Mouse (Mus musculus) adrenal gland, adult 10 weeks (tissue): ENCODE measurements around the gene Catsper1. TPM values are rescaled to one million over a fixed set of nuclear protein-coding genes. Genes with fewer than 3 reads are reported as not detected.

ENCODE experiments used
- polyA plus RNA-seq: library from polyadenylated mRNA; stranded (reverse); fragments of 350-450 nt; fragmentation: Illumina TruSeq; extraction: RNeasy Lipid Tissue Mini Kit (QIAGEN cat#74804); gene quantifications from one replicate; pipeline ENCODE4 v1.2.3, GENCODE M21; 2014; ENCODE audit warnings: low read depth, low replicate concordance

The Catsper1 gene
- not detected for polyA plus RNA-seq

GRCm38 (mm10) chr19:5335441-5335840 is at the start of gene Catsper1:
Gene Catsper1, plus strand, starts transcription at chr19:5335741.

DNA sequence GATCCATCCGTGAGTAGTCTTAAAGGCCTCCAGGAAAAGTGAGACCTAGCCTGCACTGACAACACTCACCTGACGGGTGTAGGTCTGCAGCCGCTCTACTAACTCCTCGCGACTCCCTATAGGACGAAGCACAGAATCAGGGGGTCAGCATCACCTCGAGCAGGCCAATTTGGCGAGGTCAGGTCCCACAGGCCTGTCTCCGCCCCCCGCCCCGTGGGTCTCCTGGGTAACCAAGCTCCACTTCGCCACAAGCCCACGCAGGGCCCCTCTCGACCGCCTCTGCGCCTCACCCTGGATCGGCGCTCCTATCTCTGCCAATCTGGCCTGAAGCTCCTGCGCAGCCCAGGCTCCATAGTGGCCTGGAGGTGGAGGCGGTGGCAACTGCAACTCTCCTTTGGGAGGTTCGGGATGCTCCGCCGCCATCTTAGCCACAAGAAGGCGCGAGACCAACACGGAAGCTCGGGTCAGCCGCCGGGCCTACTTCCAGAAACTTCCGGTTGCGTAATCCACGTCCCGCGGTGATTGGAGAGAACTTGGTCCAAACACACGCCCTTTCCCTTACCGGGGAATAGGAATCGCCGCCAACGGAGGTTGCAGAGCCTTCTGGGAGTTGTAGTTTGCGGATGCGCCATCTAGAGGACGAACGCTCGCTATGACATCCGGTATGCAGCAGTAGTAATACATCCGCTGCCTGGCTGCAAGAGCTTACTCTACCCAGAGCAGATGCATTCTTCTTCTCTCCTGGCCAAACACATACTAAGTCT is 40.4 kb upstream of the Catsper1 start, which contains the start of gene Sf3b2:
Sf3b2 (minus strand) TSS at position 484 of the 764 bp plus-strand sequence.

GRCm38 (mm10) chr19:5297903-5298800 is 37.4 kb upstream of the Catsper1 start, which contains the start of gene Gal3st3:
Gene Gal3st3, plus strand, starts transcription at chr19:5298331.

DNA sequence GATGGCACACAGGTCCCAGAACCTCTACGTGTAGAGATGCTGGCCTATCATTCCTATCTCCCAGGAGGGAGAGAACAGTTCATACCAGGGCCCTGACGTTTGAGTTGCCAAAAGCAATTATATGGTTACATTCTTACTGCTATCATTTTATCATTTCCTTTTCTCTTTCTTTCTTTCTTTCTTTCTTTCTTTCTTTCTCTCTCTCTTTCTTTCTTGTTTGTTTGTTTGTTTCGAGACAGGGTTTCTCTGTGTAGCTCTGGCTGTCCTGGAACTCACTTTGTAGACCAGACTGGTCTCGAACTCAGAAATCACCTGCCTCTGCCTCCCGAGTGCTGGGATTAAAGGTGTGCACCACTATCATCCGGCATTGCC is 13.9 kb downstream of the Catsper1 start, which contains the start of gene Cst6:
Cst6 (minus strand) TSS at position 73 of the 372 bp plus-strand sequence.

DNA sequence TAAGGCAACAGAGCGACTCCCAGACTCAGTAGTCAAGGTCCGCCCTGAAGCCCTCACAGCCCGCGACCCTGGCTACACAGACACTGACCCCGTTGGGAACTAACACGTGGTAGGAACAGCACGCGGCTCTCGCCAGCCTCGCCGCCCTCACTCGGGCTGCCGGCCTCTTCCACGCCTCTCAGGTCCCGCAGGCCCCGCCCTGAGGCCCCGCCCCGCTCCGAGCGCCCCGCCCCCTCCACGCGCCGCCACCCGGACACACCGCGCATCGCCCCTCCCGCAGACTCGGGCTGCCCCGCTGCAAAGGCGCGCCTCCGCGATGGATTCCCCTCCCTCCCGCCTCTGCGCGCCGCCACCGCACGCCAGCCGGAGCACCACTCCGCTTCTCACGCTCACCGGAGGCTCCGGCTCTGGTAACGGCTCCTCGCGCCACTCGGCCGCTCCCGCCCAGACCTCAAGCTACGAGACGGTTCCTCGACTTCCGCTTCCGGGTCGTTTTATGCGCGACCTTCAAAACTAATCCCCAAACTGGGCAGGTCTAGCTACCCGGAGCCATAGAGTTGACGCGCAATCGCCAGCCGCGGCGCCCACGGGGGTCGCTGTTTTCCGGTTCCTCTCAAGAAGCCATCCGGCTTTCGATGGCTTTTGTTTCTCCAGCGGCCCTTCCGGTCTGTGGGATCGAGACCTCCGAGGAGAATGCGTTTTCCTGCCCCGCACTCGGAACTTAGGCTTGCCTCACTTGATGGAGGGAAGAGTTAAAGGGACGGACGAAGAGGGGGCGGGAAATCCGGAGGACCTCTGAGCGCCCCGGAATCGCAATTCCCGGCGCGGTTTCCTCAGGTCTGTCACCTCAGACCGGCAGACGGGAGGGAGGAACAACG is 30.9 kb downstream of the Catsper1 start, which contains the start of gene Eif1ad:
Eif1ad (plus strand) TSS at position 567 of the 878 bp plus-strand sequence.

GRCm38 (mm10) chr19:5367053-5367359 is 31.5 kb downstream of the Catsper1 start, which contains the start of gene Banf1:
Gene Banf1, minus strand, starts transcription at chr19:5367168.

DNA sequence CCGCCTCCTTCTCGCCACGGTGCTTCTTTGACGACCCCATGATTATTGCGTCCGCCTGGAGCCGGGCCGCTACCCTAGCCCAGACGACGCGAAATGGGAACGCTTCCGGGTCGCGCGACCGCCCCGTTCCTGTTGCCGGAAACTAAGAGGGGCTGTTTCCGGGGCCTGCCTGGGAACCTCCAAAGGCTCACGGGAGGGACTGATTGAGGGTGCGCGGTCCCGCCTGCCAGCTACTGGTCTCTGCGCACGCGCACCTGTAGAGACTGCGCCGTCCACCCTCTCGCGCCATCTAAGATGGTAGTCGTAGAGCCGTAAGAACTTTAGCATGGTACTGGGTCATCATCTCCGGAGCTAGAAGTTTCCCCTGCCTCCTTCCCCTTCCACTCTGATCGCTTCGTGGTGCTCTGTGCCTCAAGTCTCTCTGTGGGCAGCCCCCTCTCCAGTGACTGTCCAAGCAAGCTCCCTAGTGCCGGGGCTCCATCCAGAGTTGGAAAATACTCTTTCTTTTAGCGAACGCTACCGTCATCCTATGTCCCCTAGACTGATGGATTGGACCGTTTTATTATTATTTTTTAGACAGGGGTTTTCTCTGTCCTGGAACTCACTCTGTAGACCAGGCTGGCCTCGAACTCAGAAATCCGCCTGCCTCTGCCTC is 53.2 kb downstream of the Catsper1 start, which contains the start of gene Sart1:
Sart1 (minus strand) TSS at position 116 of the 655 bp plus-strand sequence.

Other genes starting within 250 kb of the Catsper1 start
- 23.0 TPM for gene Yif1a, start 247.2 kb upstream of the Catsper1 start, polyA plus RNA-seq
- not detected for gene Cnih2, start 237.2 kb upstream of the Catsper1 start, polyA plus RNA-seq
- gene Rab1b, start 228.7 kb upstream of the Catsper1 start, polyA plus RNA-seq = 6.5 TPM
- gene Klc2, start 217.2 kb upstream of the Catsper1 start, polyA plus RNA-seq = 0.58 TPM
- 5.5 TPM for gene Pacs1, start 62.6 kb upstream of the Catsper1 start, polyA plus RNA-seq
- gene Sf3b2, start 40.3 kb upstream of the Catsper1 start, polyA plus RNA-seq = 42.7 TPM
- gene Gal3st3, start 37.4 kb upstream of the Catsper1 start, polyA plus RNA-seq = not detected
- not detected for gene Cst6, start 13.8 kb downstream of the Catsper1 start, polyA plus RNA-seq
- gene Eif1ad, start 31.0 kb downstream of the Catsper1 start, polyA plus RNA-seq = 13.9 TPM
- gene Banf1, start 31.4 kb downstream of the Catsper1 start, polyA plus RNA-seq = 11.3 TPM
- 1.6 TPM for gene Sart1, start 53.0 kb downstream of the Catsper1 start, polyA plus RNA-seq
- gene Tsga10ip, start 66.8 kb downstream of the Catsper1 start, polyA plus RNA-seq = not detected
- 8.5 TPM for gene Drap1, start 89.2 kb downstream of the Catsper1 start, polyA plus RNA-seq
- gene AI837181, start 89.4 kb downstream of the Catsper1 start, polyA plus RNA-seq = 0.76 TPM
- gene Fosl1, start 111.8 kb downstream of the Catsper1 start, polyA plus RNA-seq = not detected
- 1.0 TPM for gene Ccdc85b, start 122.2 kb downstream of the Catsper1 start, polyA plus RNA-seq
- 6.2 TPM for gene Fibp, start 124.9 kb downstream of the Catsper1 start, polyA plus RNA-seq
- not detected for gene Ctsw, start 132.8 kb downstream of the Catsper1 start, polyA plus RNA-seq
- 1.3 TPM for gene Efemp2, start 138.2 kb downstream of the Catsper1 start, polyA plus RNA-seq
- gene Mus81, start 152.7 kb downstream of the Catsper1 start, polyA plus RNA-seq = 2.1 TPM
- gene Cfl1, start 154.7 kb downstream of the Catsper1 start, polyA plus RNA-seq = 227 TPM
- gene 1700020D05Rik, start 168.0 kb downstream of the Catsper1 start, polyA plus RNA-seq = not detected
- 0.58 TPM for gene Snx32, start 174.8 kb downstream of the Catsper1 start, polyA plus RNA-seq
- not detected for gene Ovol1, start 224.9 kb downstream of the Catsper1 start, polyA plus RNA-seq
- gene Ap5b1, start 232.3 kb downstream of the Catsper1 start, polyA plus RNA-seq = not detected